Mouse (Mus musculus) forebrain, embryonic 15.5 days (tissue): ENCODE results near the gene Ndufs7. TPM values are rescaled to one million over a fixed set of nuclear protein-coding genes. Genes with fewer than 3 reads are reported as not detected.
"Not testable (repeated sequence)": the region's sequence is repeated elsewhere in the genome, so short reads cannot be mapped to it uniquely, and the experiment has no call there.

Experiments used
- ATAC-seq: fragments of 200-750 bp; cut with Nextera tagmentation; replicated peaks from 2 replicates; pipeline ENCODE4 v1.8.0; 2017; ENCODE audit warnings: mild to moderate bottlenecking, moderate TSS enrichment, moderate library complexity
- H3K27ac ChIP-seq: fragments of 300-500 bp; sonication (generic); replicated peaks from 2 replicates; pipeline ENCODE4 v1.5.1; 2015; ENCODE audit warnings: mild to moderate bottlenecking, inconsistent platforms
- H3K27me3 ChIP-seq: fragments of 300-500 bp; sonication (generic); 2 replicates; pipeline ENCODE4 v1.6.1; 2015; ENCODE audit warnings: inconsistent platforms
- H3K36me3 ChIP-seq: fragments of 300-500 bp; sonication (generic); 2 replicates; pipeline ENCODE4 v1.6.1; 2015; ENCODE audit warnings: mild to moderate bottlenecking, inconsistent platforms
- H3K4me1 ChIP-seq: fragments of 300-500 bp; sonication (generic); 2 replicates; pipeline ENCODE4 v1.6.1; 2015; ENCODE audit warnings: inconsistent platforms
- H3K4me2 ChIP-seq: fragments of 300-500 bp; sonication (generic); replicated peaks from 2 replicates; pipeline ENCODE4 v1.6.1; 2015; ENCODE audit warnings: mild to moderate bottlenecking, inconsistent platforms
- H3K4me3 ChIP-seq: fragments of 300-500 bp; sonication (generic); 2 replicates; pipeline ENCODE4 v1.5.1; 2015; ENCODE audit warnings: mild to moderate bottlenecking, inconsistent platforms
- H3K9ac ChIP-seq: fragments of 300-500 bp; sonication (generic); replicated peaks from 2 replicates; pipeline ENCODE4 v1.6.1; 2015; ENCODE audit warnings: mild to moderate bottlenecking, inconsistent platforms
- H3K9me3 ChIP-seq: fragments of 300-500 bp; sonication (generic); 2 replicates; pipeline ENCODE4 v1.6.1; 2016; ENCODE audit warnings: inconsistent platforms
- WGBS: fragments of 180-500 bp; shearing (Covaris S2); methylation state at CpG from one replicate; pipeline ENCODE4 v1.1.7; 2015; ENCODE audit warnings: mixed read lengths; 5-methylcytosine and 5-hydroxymethylcytosine counted together
- polyA plus RNA-seq: library from polyadenylated mRNA; unstranded; fragments of >200 nt; fragmentation: Nextera tagmentation; extraction: Ambion mirVana; gene quantifications from 2 replicates; pipeline ENCODE4 v1.2.1, GENCODE M21; 2015

Ndufs7 gene
- polyA plus RNA-seq, 1 experiment from 2014 or later: 260 TPM

- WGBS: 97% methylated on average over 2 of the region's 2 CpGs
- not testable (repeated sequence) for ATAC-seq
Observed at GRCm38 (mm10) chr10:80223137-80223536, 25.8 kb upstream of the Ndufs7 start.

GRCm38 (mm10) chr10:80226071-80226415 lies 22.9 kb upstream of the Ndufs7 start:
- no peaks in the 10 kb centered on the region for H3K27me3 ChIP-seq
- ATAC-seq: no peak; the same call in 1 of the 2 replicates
- peak overlapping the region; percentile 75 for H3K4me2 ChIP-seq
- H3K9me3 ChIP-seq: no peaks in the 10 kb centered on the region
- H3K36me3 ChIP-seq: peaks cover 6% of the 10 kb centered on the region; the same call in 1 of the 2 replicates
- H3K4me1 ChIP-seq: peaks cover 40% of the 10 kb centered on the region
- peak overlapping the region; percentile 84 for H3K9ac ChIP-seq
- peak overlapping the region; percentile 81 for H3K4me3 ChIP-seq
- peak overlapping the region; percentile 92 for H3K27ac ChIP-seq
- WGBS: 0% methylated on average over 14 of the region's 14 CpGs

More at GRCm38 (mm10) chr10:80223137-80223536, 25.8 kb upstream of the Ndufs7 start:
- not testable (repeated sequence) for H3K9ac ChIP-seq, H3K27me3 ChIP-seq, H3K27ac ChIP-seq, H3K4me3 ChIP-seq, H3K4me2 ChIP-seq, H3K36me3 ChIP-seq, H3K9me3 ChIP-seq
- H3K4me1 ChIP-seq: peaks cover 19% of the 10 kb centered on the region

GRCm38 (mm10) chr10:80226416-80227165 lies 22.3 kb upstream of the Ndufs7 start, which contains the start of gene Mum1:
TSS of gene Mum1 (plus strand) at chr10:80226434.
- Histone ChIP-seq H3K9me3 (no peaks in the 10 kb centered on the region), H3K27me3 (no peaks in the 10 kb centered on the region), H3K4me3 (peak within 1 kb of the TSS; percentile 81), H3K4me1 (peaks cover 40% of the 10 kb centered on the region), H3K36me3 (peaks cover 6% of the 10 kb centered on the region; the same call in 1 of the 2 replicates), H3K4me2 (peak within 1 kb of the TSS; percentile 75), H3K9ac (peak within 1 kb of the TSS; percentile 84), H3K27ac (peak within 1 kb of the TSS; percentile 92)
- peak; percentile 96 for ATAC-seq
- WGBS: under 1% methylated on average over 54 of the region's 75 CpGs

- no peaks in the 10 kb centered on the region for H3K9me3 ChIP-seq
- H3K4me2 ChIP-seq: peak overlapping the region; percentile 75
- peak overlapping the region; percentile 81 for H3K4me3 ChIP-seq
- peak overlapping the region; percentile 84 for H3K9ac ChIP-seq
- whole genome bisulfite sequencing: 8% methylated on average over 10 of the region's 10 CpGs
- peak; percentile 1; the same call in 1 of the 2 replicates for ATAC-seq
- no peaks in the 10 kb centered on the region for H3K27me3 ChIP-seq
- H3K36me3 ChIP-seq: peaks cover 6% of the 10 kb centered on the region
- H3K27ac ChIP-seq: peak overlapping the region; percentile 92
- peaks cover 40% of the 10 kb centered on the region for H3K4me1 ChIP-seq
Observed at GRCm38 (mm10) chr10:80227166-80227539, 21.8 kb upstream of the Ndufs7 start.

- H3K4me1 ChIP-seq: peaks cover 48% of the 10 kb centered on the region
- ATAC-seq: no peak
- H3K36me3 ChIP-seq: peaks cover 14% of the 10 kb centered on the region
- H3K9me3 ChIP-seq: no peaks in the 10 kb centered on the region
- no peaks in the 10 kb centered on the region for H3K27me3 ChIP-seq
- H3K9ac ChIP-seq: peak overlapping the region; percentile 84
- peak overlapping the region; percentile 81 for H3K4me3 ChIP-seq
- 29% methylated on average over 15 of the region's 15 CpGs for WGBS
- peak overlapping the region; percentile 75 for H3K4me2 ChIP-seq
- peak overlapping the region; percentile 92 for H3K27ac ChIP-seq
Observed at GRCm38 (mm10) chr10:80227877-80228775, 20.8 kb upstream of the Ndufs7 start.

GRCm38 (mm10) chr10:80236145-80236825 lies 12.6 kb upstream of the Ndufs7 start:
- peaks cover 85% of the 10 kb centered on the region for H3K36me3 ChIP-seq
- no peak overlapping the region for H3K9ac ChIP-seq
- H3K9me3 ChIP-seq: no peaks in the 10 kb centered on the region
- no peak for ATAC-seq
- H3K27me3 ChIP-seq: no peaks in the 10 kb centered on the region
- H3K27ac ChIP-seq: no peak overlapping the region
- peaks cover 15% of the 10 kb centered on the region for H3K4me1 ChIP-seq
- H3K4me3 ChIP-seq: no peak overlapping the region
- whole genome bisulfite sequencing: 97% methylated on average over 13 of the region's 13 CpGs
- H3K4me2 ChIP-seq: no peak overlapping the region

GRCm38 (mm10) chr10:80237020-80237419 lies 11.9 kb upstream of the Ndufs7 start:
- no peaks in the 10 kb centered on the region for H3K27me3 ChIP-seq
- H3K9me3 ChIP-seq: no peaks in the 10 kb centered on the region
- peaks cover 92% of the 10 kb centered on the region for H3K36me3 ChIP-seq
- 90% methylated on average over 4 of the region's 4 CpGs for WGBS
- H3K4me3 ChIP-seq: no peak overlapping the region
- H3K9ac ChIP-seq: no peak overlapping the region
- no peak overlapping the region for H3K27ac ChIP-seq
- H3K4me1 ChIP-seq: peaks cover 15% of the 10 kb centered on the region
- no peak for ATAC-seq
- H3K4me2 ChIP-seq: no peak overlapping the region

- 92% methylated on average over 3 of the region's 3 CpGs for WGBS
- Histone ChIP-seq H3K4me1 (peaks cover 6% of the 10 kb centered on the region), H3K9me3 (no peaks in the 10 kb centered on the region), H3K27me3 (no peaks in the 10 kb centered on the region), H3K27ac (no peak overlapping the region), H3K36me3 (peaks cover 95% of the 10 kb centered on the region), H3K9ac (no peak overlapping the region), H3K4me3 (no peak overlapping the region), H3K4me2 (no peak overlapping the region)
- no peak for ATAC-seq
Observed at GRCm38 (mm10) chr10:80238306-80238705, 10.6 kb upstream of the Ndufs7 start.

GRCm38 (mm10) chr10:80239791-80240190 lies 9.1 kb upstream of the Ndufs7 start:
- H3K9ac ChIP-seq: no peak overlapping the region
- H3K27ac ChIP-seq: no peak overlapping the region
- no peak for ATAC-seq
- 93% methylated on average over 6 of the region's 6 CpGs for WGBS
- no peaks in the 10 kb centered on the region for H3K9me3 ChIP-seq
- H3K4me1 ChIP-seq: no peaks in the 10 kb centered on the region
- no peak overlapping the region for H3K4me3 ChIP-seq
- peaks cover 90% of the 10 kb centered on the region for H3K36me3 ChIP-seq
- no peak overlapping the region for H3K4me2 ChIP-seq
- no peaks in the 10 kb centered on the region for H3K27me3 ChIP-seq

GRCm38 (mm10) chr10:80242088-80242487 lies 6.8 kb upstream of the Ndufs7 start:
- Histone ChIP-seq H3K27ac (no peak overlapping the region), H3K4me1 (peaks cover 6% of the 10 kb centered on the region), H3K36me3 (peaks cover 69% of the 10 kb centered on the region), H3K9ac (no peak overlapping the region), H3K4me3 (no peak overlapping the region), H3K27me3 (no peaks in the 10 kb centered on the region), H3K9me3 (no peaks in the 10 kb centered on the region), H3K4me2 (no peak overlapping the region)
- 45% methylated on average over 9 of the region's 9 CpGs for WGBS
- ATAC-seq: no peak

GRCm38 (mm10) chr10:80242607-80243006 lies 6.3 kb upstream of the Ndufs7 start:
- H3K9me3 ChIP-seq: no peaks in the 10 kb centered on the region
- no peak overlapping the region for H3K27ac ChIP-seq
- no peak for ATAC-seq
- peaks cover 6% of the 10 kb centered on the region for H3K4me1 ChIP-seq
- H3K27me3 ChIP-seq: no peaks in the 10 kb centered on the region
- no peak overlapping the region for H3K4me3 ChIP-seq
- no peak overlapping the region for H3K4me2 ChIP-seq
- 89% methylated on average over 3 of the region's 3 CpGs for WGBS
- H3K9ac ChIP-seq: no peak overlapping the region
- peaks cover 64% of the 10 kb centered on the region for H3K36me3 ChIP-seq
